ENCODE assay signal across 21 mouse cellular contexts in the genomic region with DNA sequence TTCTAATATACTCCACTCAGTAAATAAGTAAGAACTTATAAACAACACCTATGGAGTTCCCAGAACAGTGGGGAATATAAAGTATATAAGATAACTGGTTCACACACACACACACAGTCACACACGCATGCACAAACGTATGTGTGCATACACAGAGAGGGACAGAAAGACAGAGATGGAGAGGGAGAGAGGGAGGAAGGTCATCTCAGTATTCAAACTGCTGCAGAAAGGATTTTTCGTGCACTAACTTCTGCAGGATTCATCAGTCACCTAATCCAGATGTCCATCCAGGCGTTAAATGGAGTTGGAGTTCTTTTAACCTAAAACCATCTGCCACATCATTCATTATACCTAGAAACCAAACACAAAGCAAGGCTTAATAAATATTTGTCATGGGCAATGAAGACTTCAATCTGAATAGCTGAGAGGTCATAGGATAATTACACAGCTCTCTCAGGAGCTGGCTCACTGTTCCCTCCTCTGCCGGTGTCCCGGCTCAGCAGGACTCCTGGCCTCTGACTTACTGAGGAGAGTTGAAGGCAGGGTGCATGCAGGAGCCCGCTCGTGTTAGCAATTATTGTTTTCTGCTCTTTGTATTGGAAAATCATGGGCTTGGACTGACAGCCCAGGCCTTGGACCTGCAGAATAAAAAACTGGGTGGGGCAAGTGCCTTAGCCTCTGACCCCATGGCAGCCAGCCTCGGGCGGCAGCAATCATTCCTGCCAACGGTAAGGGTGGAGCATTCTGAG.
DNase-seq lines count a peak whose midpoint lies in the region; ATAC-seq and TF ChIP-seq lines count a peak whose summit lies in the region.
"Had no signal": no experiment of that assay in that cellular context is flagged by ENCODE, and none has a peak within 500 bp of the region (broad histone marks: within the 10 kb centered on the region; RNA-seq: fewer than 3 reads in every experiment).

No protein-coding gene starts in this region.

- 0 out of 2 replicates have a peak, but pooled peaks cover 3% of the 10 kb centered on the region for H3K4me1 ChIP-seq in hindbrain, embryonic 11.5 days (replicated peaks; ENCODE audit: control insufficient read depth, insufficient read depth, low read length)
- H3K4me1 ChIP-seq in hindbrain, embryonic 14.5 days (replicated peaks; ENCODE audit: control insufficient read depth, insufficient read depth, low read length): 0 out of 2 replicates have a peak, but pooled peaks cover 6% of the 10 kb centered on the region
- H3K4me1 ChIP-seq in midbrain, embryonic 11.5 days (ENCODE audit: control insufficient read depth, insufficient read depth, low read length): peaks cover 6% of the 10 kb centered on the region
- H3K4me1 ChIP-seq in midbrain, embryonic 15.5 days: peaks cover 4% of the 10 kb centered on the region
- H3K4me1 ChIP-seq in neural tube, embryonic 12.5 days: peaks cover 8% of the 10 kb centered on the region; the same call in 1 of the 2 replicates
- H3K4me1 ChIP-seq: limb, embryonic 13.5 days had no signal

- WGBS in hindbrain, embryonic 11.5 days: 16% methylated on average over 11 of the region's 11 CpGs
- WGBS in hindbrain, embryonic 14.5 days: 12% methylated on average over 11 of the region's 11 CpGs
- WGBS in midbrain, embryonic 11.5 days: 21% methylated on average over 11 of the region's 11 CpGs
- WGBS in midbrain, embryonic 15.5 days: 20% methylated on average over 11 of the region's 11 CpGs
- 8% methylated on average over 11 of the region's 11 CpGs for WGBS in neural tube, embryonic 12.5 days

- no peak for TF ChIP-seq CTCF in gastrocnemius, adult 2 months (IDR thresholded peaks at IDR 0.05)

- peak; percentile 87 for ATAC-seq in hindbrain, embryonic 11.5 days (ENCODE audit: low FRiP score)
- ATAC-seq in hindbrain, embryonic 14.5 days (ENCODE audit: low FRiP score): no peak
- ATAC-seq in midbrain, embryonic 11.5 days (ENCODE audit: low FRiP score): peak; percentile 48
- ATAC-seq in midbrain, embryonic 15.5 days (replicated peaks): no peak
- peak; percentile 41; the same call in 1 of the 2 replicates for ATAC-seq in neural tube, embryonic 12.5 days (ENCODE audit: low FRiP score, low read depth)
- no peak for ATAC-seq in cerebellum, adult (ENCODE audit: insufficient number of reproducible peaks, low FRiP score, low TSS enrichment)
- ATAC-seq: forebrain, embryonic 13.5 days had no signal

- no peaks in the 10 kb centered on the region for H3K27me3 ChIP-seq in hindbrain, embryonic 11.5 days (ENCODE audit: control insufficient read depth, insufficient read depth, low read length)
- H3K27me3 ChIP-seq in hindbrain, embryonic 14.5 days (ENCODE audit: control insufficient read depth, insufficient read depth, low read length): no peaks in the 10 kb centered on the region
- H3K27me3 ChIP-seq in midbrain, embryonic 11.5 days (ENCODE audit: control insufficient read depth, insufficient read depth, low read length): no peaks in the 10 kb centered on the region
- no peaks in the 10 kb centered on the region for H3K27me3 ChIP-seq in midbrain, embryonic 15.5 days (replicated peaks)
- 0 out of 2 replicates have a peak, but pooled peaks cover 4% of the 10 kb centered on the region for H3K27me3 ChIP-seq in neural tube, embryonic 12.5 days (replicated peaks)
- H3K27me3 ChIP-seq: embryonic facial prominence, embryonic 12.5 days; forebrain, embryonic 13.5 days; limb, embryonic 13.5 days had no signal

- intact Hi-C loops in gastrocnemius, adult 2 months (cut with DNase I): no loop called here

- DNase-seq in hindbrain, embryonic 11.5 days (ENCODE audit: low spot score): peak; percentile 22
- DNase-seq in hindbrain, embryonic 14.5 days (ENCODE audit: low spot score): no peak
- DNase-seq in midbrain, embryonic 11.5 days (ENCODE audit: low spot score, missing footprints): peak; percentile 72
- DNase-seq in embryo, embryonic 9.5 days (ENCODE audit: extremely low spot score): peak; percentile 41
- DNase-seq in gastrocnemius, adult 2 months: no peak
- DNase-seq: cerebellum, adult 9-10 months; gastrocnemius, postnatal 14 days; heart, postnatal 36 days; layer of hippocampus, postnatal 36 days; lung, adult 18-20 months; right cerebral cortex, postnatal 4 days; thymus, postnatal 14 days had no signal

- H3K9me3 ChIP-seq in hindbrain, embryonic 11.5 days (ENCODE audit: control insufficient read depth, low read length): no peaks in the 10 kb centered on the region
- H3K9me3 ChIP-seq in hindbrain, embryonic 14.5 days (ENCODE audit: control insufficient read depth, low read length): no peaks in the 10 kb centered on the region
- H3K9me3 ChIP-seq in midbrain, embryonic 11.5 days (ENCODE audit: control insufficient read depth, low read length): no peaks in the 10 kb centered on the region
- no peaks in the 10 kb centered on the region for H3K9me3 ChIP-seq in midbrain, embryonic 15.5 days
- no peaks in the 10 kb centered on the region for H3K9me3 ChIP-seq in neural tube, embryonic 12.5 days
- H3K9me3 ChIP-seq: embryonic facial prominence, embryonic 12.5 days; forebrain, embryonic 13.5 days; G1E; heart, embryonic 10.5 days; limb, embryonic 13.5 days had no signal

- peak overlapping the region; percentile 30; the same call in 1 of the 2 replicates for H3K27ac ChIP-seq in hindbrain, embryonic 11.5 days (ENCODE audit: low read depth, low read length)
- no peak overlapping the region for H3K27ac ChIP-seq in hindbrain, embryonic 14.5 days
- no peak overlapping the region for H3K27ac ChIP-seq in midbrain, embryonic 11.5 days (ENCODE audit: low read depth, low read length)
- H3K27ac ChIP-seq in midbrain, embryonic 15.5 days: no peak overlapping the region
- H3K27ac ChIP-seq in neural tube, embryonic 12.5 days: no peak overlapping the region
- H3K27ac ChIP-seq in gastrocnemius, adult 2 months: no peak overlapping the region
- H3K27ac ChIP-seq: embryonic facial prominence, embryonic 12.5 days; forebrain, embryonic 13.5 days; heart, embryonic 10.5 days; limb, embryonic 13.5 days; macrophage had no signal

- no peak overlapping the region for H3K9ac ChIP-seq in hindbrain, embryonic 11.5 days (ENCODE audit: low read depth, low read length)
- H3K9ac ChIP-seq in hindbrain, embryonic 14.5 days: no peak overlapping the region
- no peak overlapping the region for H3K9ac ChIP-seq in midbrain, embryonic 11.5 days (ENCODE audit: low read length)
- H3K9ac ChIP-seq in midbrain, embryonic 15.5 days: no peak overlapping the region
- H3K9ac ChIP-seq in neural tube, embryonic 12.5 days: no peak overlapping the region
- H3K9ac ChIP-seq: embryonic facial prominence, embryonic 12.5 days; forebrain, embryonic 13.5 days; limb, embryonic 13.5 days had no signal

- no peak overlapping the region for H3K4me2 ChIP-seq in hindbrain, embryonic 11.5 days (replicated peaks; ENCODE audit: low read depth, low read length)
- H3K4me2 ChIP-seq in hindbrain, embryonic 14.5 days (replicated peaks): no peak overlapping the region
- H3K4me2 ChIP-seq in midbrain, embryonic 11.5 days: no peak overlapping the region
- H3K4me2 ChIP-seq in midbrain, embryonic 15.5 days: no peak overlapping the region
- H3K4me2 ChIP-seq in neural tube, embryonic 12.5 days (replicated peaks): 0 out of 2 replicates have a peak overlapping the region, but pooled peaks have one; percentile 13
- H3K4me2 ChIP-seq: embryonic facial prominence, embryonic 12.5 days; forebrain, embryonic 13.5 days; limb, embryonic 13.5 days had no signal

- H3K4me3 ChIP-seq in hindbrain, embryonic 11.5 days (ENCODE audit: low read depth, low read length): no peak overlapping the region
- H3K4me3 ChIP-seq in hindbrain, embryonic 14.5 days (replicated peaks; ENCODE audit: low read length): no peak overlapping the region
- no peak overlapping the region for H3K4me3 ChIP-seq in midbrain, embryonic 11.5 days (ENCODE audit: low read depth, low read length)
- no peak overlapping the region for H3K4me3 ChIP-seq in midbrain, embryonic 15.5 days
- no peak overlapping the region for H3K4me3 ChIP-seq in neural tube, embryonic 12.5 days
- H3K4me3 ChIP-seq in gastrocnemius, adult 2 months: no peak overlapping the region
- H3K4me3 ChIP-seq: embryonic facial prominence, embryonic 12.5 days; forebrain, embryonic 13.5 days; heart, embryonic 10.5 days; limb, embryonic 13.5 days had no signal

- H3K36me3 ChIP-seq in hindbrain, embryonic 11.5 days (ENCODE audit: control insufficient read depth, insufficient read depth, low read length): no peaks in the 10 kb centered on the region
- H3K36me3 ChIP-seq in hindbrain, embryonic 14.5 days (replicated peaks; ENCODE audit: control insufficient read depth, insufficient read depth): no peaks in the 10 kb centered on the region
- no peaks in the 10 kb centered on the region for H3K36me3 ChIP-seq in midbrain, embryonic 11.5 days (ENCODE audit: control insufficient read depth, insufficient read depth, low read length)
- H3K36me3 ChIP-seq in midbrain, embryonic 15.5 days (replicated peaks): no peaks in the 10 kb centered on the region
- H3K36me3 ChIP-seq in neural tube, embryonic 12.5 days: no peaks in the 10 kb centered on the region
- H3K36me3 ChIP-seq: embryonic facial prominence, embryonic 12.5 days; G1E; heart, embryonic 10.5 days; limb, embryonic 13.5 days had no signal

Comparison
In these comparisons a context has a peak if more than half of its experiments do, and no peak if none do; other contexts are left out.
1. ATAC-seq: peak in hindbrain, embryonic 11.5 days (single experiment), midbrain, embryonic 11.5 days (single experiment) and neural tube, embryonic 12.5 days (single experiment); none in hindbrain, embryonic 14.5 days (single experiment), midbrain, embryonic 15.5 days (single experiment) and cerebellum, adult (single experiment).
2. DNase-seq: peak in hindbrain, embryonic 11.5 days (single experiment), midbrain, embryonic 11.5 days (single experiment) and embryo, embryonic 9.5 days (single experiment); none in hindbrain, embryonic 14.5 days (single experiment) and gastrocnemius, adult 2 months (single experiment).